Mouse (Mus musculus): ENCODE data around the gene Trappc1. TPM values are rescaled to one million over a fixed set of nuclear protein-coding genes. Genes with fewer than 3 reads are reported as not detected.

Gene Trappc1
- total RNA-seq, 2 experiments from 2014 or later, result 63.0 to 63.5 TPM

DNA sequence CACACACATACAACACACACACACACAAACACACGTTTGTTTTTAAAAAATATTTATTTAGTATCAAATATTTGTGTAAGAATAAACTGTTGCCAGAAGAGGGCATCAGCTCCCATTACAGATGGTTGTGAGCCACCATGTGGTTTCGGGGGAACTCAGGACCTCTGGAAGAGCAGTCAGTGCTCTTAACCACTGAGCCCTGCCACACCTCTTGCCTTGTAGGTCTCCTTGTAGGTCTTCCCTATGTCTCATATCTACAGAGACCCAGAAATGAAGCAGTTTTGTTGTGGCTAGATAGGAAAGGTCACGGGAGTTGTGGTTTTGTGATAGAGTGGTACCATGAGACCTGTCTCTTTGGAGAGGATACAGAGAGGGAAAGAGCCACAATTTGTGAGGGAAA is 10.1 kb downstream of the Trappc1 start:
- peak; percentile 65 for TF ChIP-seq CTCF (conservative IDR thresholded peaks at IDR 0.05)
- 0 out of 2 replicates have a peak overlapping the region, but pooled peaks have one; percentile 25 for H3K27ac ChIP-seq
- no peak for DNase-seq (ENCODE audit: low spot score in 2 of 2)
- no peak overlapping the region for H3K4me3 ChIP-seq

DNA sequence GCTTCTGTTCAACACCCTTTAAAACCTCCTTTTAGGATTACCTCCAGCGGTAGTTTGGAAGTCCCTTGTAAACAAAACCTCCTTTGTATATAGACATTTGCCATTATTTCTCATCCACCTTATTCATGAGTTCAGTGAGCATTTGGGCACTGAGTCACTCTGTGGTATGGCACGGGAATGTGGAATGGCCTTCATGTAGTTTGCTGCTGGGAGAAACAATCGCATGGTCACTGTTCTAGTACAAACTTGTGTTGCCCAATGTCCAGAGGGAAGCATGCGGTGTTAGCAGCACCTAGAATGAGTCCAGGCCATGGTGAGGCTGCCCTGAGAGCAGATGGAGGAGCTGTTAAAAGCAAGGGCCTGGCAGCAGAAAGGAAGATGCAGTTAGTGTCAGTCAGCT is 11.0 kb downstream of the Trappc1 start:
- Histone ChIP-seq H3K4me3 (no peak overlapping the region), H3K27ac (no peak overlapping the region)
- TF ChIP-seq CTCF (conservative IDR thresholded peaks at IDR 0.05), result no peak
- DNase-seq (ENCODE audit: low spot score in 2 of 2), result no peak

DNA sequence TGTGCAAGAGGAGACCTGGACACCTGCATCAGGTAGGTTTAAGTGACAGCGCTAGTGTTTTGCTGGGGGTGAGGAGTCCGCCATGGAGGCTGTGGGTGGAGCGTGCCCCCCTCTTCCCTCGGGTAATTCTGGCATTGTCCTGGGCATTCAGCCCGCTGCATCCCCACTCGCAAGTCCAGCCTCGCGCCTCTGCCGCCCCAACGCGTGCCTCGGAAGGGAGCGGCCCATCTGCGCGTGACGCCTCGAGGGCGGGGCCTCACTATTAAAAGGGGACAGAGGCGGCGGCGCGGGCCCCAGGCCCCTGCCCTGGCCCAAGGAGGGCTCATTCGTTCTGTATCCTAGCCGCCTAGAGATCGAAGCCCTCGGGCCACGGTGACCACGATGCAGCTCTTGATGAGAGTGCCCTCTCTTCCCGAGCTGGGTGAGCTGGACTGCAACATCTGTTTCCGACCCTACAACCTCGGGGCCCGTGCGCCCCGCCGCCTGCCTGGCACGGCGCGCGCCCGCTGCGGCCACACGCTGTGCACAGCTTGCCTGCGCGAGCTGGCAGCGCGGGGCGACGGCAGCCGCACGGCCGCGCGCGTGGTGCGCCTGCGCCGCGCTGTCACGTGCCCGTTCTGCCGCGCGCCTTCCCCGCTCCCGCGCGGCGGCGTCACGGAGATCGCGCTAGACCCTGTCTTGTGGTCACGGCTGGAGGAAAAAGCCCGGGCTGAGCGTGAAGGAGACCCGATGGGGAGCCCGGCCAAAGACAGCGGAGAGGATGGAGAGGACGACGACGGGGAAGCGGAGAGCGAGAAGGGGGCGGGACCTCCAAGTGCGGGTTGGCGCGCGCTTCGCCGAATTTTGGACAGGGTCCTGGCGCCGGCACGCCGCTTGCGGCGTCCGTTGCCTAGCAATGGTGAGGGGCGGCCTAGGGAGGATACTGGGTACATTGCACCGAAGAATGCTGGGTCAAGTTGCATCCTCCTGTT is 16.7 kb downstream of the Trappc1 start, which contains the start of gene Rnf227:
Gene Rnf227 (plus strand): TSS at position 301 of the 971 bp plus-strand sequence.
- no peak for TF ChIP-seq CTCF (conservative IDR thresholded peaks at IDR 0.05)
- Histone ChIP-seq H3K27ac (peak within 1 kb of the TSS; percentile 95), H3K4me3 (peak within 1 kb of the TSS; percentile 62)
- DNase-seq (ENCODE audit: low spot score in 2 of 2), result peak; percentile 61 to 72

DNA sequence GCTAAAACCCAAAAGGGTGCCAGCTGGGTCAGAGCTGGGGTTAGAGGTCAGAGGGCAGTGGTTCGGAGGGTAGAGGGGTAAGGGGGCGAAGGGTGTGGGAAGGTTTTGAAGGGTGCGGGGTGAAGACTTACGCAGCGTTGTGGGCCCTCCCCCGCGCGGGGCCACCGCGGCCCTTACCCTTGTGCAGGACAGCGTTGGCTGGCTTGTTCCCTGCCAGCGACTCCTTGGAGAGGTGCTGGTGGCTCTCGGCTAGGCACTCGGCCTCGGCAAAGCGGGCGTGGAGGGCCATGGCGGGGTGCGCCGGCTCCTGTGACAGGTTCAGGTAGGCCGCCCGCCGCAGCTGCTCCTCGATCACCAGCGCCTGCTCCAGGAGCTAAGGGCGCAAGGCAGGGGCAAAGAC is 22.7 kb downstream of the Trappc1 start:
- no peak overlapping the region for H3K27ac ChIP-seq
- DNase-seq (ENCODE audit: low spot score in 2 of 2), result no peak

DNA sequence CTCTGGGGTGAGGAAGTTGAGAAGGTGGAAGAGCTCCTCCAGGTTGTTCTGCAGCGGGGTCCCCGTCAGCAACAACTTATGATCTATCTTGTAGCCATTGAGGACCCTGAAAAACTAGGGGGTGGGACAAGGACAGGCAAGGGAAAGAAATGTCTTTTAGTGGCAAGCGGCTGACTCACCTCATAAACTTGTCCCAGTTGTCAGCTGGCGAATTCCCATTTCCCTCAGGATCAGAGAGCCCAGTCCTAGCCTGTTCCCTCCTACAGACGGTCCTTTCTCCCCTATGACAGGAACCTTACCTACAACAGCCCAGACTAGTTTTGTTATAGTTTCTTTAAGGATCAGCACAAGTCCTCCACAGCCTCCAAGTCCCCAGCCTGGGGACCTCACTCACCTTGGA is 32.8 kb downstream of the Trappc1 start:
- H3K4me3 ChIP-seq, result no peak overlapping the region
- TF ChIP-seq CTCF (conservative IDR thresholded peaks at IDR 0.05), result no peak
- H3K27ac ChIP-seq, result no peak overlapping the region
- DNase-seq (ENCODE audit: low spot score in 2 of 2), result no peak

More for the DNA sequence above, 22.7 kb downstream of the Trappc1 start:
- H3K4me3 ChIP-seq, result no peak overlapping the region
- TF ChIP-seq CTCF (conservative IDR thresholded peaks at IDR 0.05), result no peak

DNA sequence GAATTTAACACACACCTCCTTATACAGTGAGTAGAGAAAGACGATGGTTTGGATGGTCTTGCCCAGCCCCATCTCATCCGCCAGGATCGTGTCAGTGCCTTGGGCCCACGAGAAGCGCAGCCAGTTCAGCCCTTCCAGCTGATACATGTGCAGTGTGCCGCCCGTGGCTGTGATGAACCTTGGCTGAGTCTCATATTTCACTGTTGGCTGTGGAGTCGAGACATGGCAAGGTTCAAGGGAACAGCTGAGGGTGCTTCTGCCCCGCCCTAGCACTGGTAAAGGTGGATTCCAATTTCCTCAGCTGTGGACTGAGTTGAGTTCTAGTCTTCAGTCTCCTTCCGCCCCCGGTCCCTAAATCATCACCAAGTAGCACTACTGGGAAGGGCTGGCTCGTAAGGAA is 33.9 kb downstream of the Trappc1 start:
- no peak for TF ChIP-seq CTCF (conservative IDR thresholded peaks at IDR 0.05)
- DNase-seq (ENCODE audit: low spot score in 2 of 2), result no peak
- no peak overlapping the region for H3K4me3 ChIP-seq
- no peak overlapping the region for H3K27ac ChIP-seq

DNA sequence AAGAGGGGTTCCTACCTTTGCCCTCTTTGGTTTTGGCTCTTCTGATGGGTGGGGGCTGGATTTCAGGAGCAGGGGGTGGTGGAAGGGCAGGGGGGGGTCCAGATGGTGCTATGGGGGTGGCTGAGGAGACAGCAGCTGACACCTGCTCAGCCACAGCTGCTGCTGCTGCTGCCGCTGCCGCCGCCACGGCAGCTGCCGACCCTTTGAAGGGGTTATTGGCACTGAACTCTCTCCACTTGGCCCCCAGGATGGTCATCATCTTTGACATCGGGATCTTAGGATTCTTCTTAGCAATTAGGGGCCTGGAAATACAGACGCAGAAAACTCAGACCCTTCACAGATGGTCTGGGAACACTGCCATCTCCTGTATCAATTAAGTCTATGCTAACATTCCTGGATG is 38.2 kb downstream of the Trappc1 start:
- Histone ChIP-seq H3K27ac (no peak overlapping the region), H3K4me3 (no peak overlapping the region)
- DNase-seq (ENCODE audit: low spot score in 2 of 2), result no peak
- TF ChIP-seq CTCF (conservative IDR thresholded peaks at IDR 0.05), result no peak

DNA sequence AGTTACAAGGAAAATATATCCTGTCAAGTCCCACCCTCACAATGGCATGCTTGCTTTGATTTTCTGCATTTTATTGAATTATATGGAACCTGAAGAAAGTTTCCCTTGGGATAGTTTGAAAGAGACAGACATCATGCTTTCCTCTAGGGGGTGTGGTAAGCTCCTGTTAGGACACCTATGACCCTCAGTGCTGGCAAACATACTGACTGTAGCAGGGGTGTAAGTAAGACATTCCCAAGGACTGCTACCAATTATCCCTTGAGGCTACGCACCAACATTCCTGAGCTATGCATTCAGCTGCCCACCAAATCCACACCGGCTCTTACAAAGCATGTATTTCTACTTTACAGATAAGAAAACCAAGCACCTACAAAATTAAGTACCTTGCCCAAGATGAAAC is 38.7 kb downstream of the Trappc1 start:
- peak; percentile 32 for TF ChIP-seq CTCF (conservative IDR thresholded peaks at IDR 0.05)

DNA sequence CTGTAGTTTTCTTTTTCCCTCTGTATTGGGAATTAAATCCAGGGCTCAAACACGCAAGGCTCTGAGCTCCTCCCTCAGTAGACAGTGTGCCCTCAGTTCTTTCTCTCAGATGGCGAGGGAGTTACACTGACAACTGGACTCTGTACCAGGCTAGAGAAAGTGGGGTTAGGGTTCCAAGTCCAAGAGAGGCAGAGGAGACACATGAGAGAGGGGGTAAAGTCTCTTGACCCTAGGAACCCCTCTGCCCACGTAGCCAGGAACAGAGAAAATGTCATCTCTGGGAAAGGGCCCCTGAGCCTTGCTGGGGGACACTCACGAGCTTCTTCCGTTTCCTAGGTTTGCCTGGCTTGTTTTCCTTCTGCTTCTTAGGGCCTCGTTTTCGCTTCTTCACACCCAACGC is 40.6 kb downstream of the Trappc1 start:
- no peak for TF ChIP-seq CTCF (conservative IDR thresholded peaks at IDR 0.05)
- H3K4me3 ChIP-seq, result peak overlapping the region; percentile 1; the same call in 1 of the 2 replicates
- DNase-seq (ENCODE audit: low spot score in 2 of 2), result no peak
- peak overlapping the region; percentile 99 for H3K27ac ChIP-seq

More for the DNA sequence above, 38.7 kb downstream of the Trappc1 start:
- DNase-seq (ENCODE audit: low spot score in 2 of 2), result no peak
- Histone ChIP-seq H3K27ac (no peak overlapping the region), H3K4me3 (no peak overlapping the region)

DNA sequence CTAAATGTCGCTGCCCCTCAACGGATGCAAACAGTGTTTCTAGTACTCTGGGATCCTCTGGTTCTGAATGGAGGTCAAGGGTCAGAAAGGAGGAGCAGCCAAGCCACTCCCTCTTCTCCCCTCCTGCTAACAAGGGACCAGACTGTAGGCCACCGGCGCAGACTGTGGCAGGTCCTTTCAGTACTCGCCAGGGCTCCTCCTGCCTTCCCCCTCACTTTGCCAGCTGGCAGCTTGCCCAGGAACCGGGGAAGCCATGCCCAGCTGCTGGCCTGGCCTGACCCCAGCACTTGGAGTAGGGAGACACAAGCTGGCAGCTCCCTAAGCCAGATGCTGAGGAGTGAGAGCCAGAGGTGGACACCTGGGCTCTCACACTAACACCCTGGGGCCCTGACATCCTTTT is 41.1 kb downstream of the Trappc1 start:
- Histone ChIP-seq H3K27ac (peak overlapping the region; percentile 99), H3K4me3 (peak overlapping the region; percentile 25)
- DNase-seq (ENCODE audit: low spot score in 2 of 2), result peak; percentile 87 to 91
- TF ChIP-seq CTCF (conservative IDR thresholded peaks at IDR 0.05), result no peak; the same call in none of the 2 replicates

DNA sequence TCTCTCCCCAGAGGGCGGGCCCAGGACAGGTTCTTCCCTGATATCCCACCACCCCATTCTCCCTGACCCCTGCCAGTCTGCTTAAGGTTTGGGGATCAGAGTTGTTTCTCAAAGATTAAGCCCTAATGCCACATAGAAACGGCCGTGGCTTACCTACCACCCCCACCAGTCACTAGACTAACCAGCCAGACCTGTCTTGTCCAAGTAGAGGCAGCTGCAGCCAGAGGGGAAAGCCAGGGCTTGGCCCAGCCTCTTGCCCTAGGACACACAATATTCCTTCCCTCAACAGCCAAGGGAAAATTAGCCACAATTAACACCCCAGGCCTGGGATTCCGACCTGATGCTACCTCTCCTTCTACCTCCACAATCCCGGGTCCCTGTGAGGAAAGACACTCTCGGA is 41.9 kb downstream of the Trappc1 start:
- DNase-seq (ENCODE audit: low spot score in 2 of 2), result no peak
- no peak for TF ChIP-seq CTCF (conservative IDR thresholded peaks at IDR 0.05)
- Histone ChIP-seq H3K27ac (peak overlapping the region; percentile 99), H3K4me3 (peak overlapping the region; percentile 87)

DNA sequence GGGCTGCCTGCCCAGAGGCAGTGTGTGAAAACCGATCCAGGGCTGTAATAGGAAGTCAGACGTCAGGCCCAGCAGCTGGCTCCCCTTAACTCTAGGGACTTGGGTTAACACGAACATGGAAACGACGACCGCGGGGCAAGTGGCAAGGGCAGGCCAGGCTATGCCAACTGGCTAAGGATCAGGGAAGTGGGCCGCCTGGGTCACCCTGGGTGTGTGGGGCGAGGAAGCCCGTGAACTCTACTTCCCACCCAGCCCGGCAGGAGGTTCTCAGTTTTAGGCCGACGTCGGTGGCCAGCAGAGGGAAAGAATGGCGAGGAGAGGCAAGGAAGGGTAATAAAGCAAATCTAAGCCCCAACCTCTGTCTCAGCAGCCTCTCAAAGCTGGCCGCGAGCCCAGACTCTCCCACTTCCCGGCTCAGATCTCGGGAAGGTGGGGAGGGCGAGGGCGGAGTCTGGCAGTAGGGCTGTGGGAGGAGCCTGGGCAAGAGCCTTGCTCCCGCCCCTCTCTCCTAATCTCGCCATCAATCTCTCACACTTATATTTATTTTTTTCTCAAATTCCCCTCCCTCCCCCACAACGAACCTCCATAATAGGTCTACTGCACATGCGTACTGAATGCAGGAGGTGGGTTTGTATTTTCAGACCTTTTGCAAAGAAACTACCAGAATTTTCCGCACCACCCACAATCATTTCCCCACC is 42.5 kb downstream of the Trappc1 start:
- DNase-seq (ENCODE audit: low spot score in 2 of 2), result peak; percentile 95 to 97
- peak; percentile 53 for TF ChIP-seq CTCF (conservative IDR thresholded peaks at IDR 0.05)
- Histone ChIP-seq H3K4me3 (peak overlapping the region; percentile 87), H3K27ac (peak overlapping the region; percentile 99)
